Mouse (Mus musculus) activated CD4-positive, CD25-positive, alpha-beta regulatory T cell, adult 4 months (primary cell): Measurements from ENCODE around the gene Syndig1l. TPM values are rescaled to one million over a fixed set of nuclear protein-coding genes. Genes with fewer than 3 reads are reported as not detected.

Experiments used
- ATAC-seq: one replicate; pipeline ENCODE4 v1.8.0; 2017
- polyA plus RNA-seq, 2 experiments: library from polyadenylated mRNA; unstranded; fragments of 100-300 nt; shearing (Covaris generic); gene quantifications; one replicate each; pipeline ENCODE4 v1.2.1; 2017

The Syndig1l gene
- polyA plus RNA-seq, 2 experiments from 2014 or later, result not detected

DNA sequence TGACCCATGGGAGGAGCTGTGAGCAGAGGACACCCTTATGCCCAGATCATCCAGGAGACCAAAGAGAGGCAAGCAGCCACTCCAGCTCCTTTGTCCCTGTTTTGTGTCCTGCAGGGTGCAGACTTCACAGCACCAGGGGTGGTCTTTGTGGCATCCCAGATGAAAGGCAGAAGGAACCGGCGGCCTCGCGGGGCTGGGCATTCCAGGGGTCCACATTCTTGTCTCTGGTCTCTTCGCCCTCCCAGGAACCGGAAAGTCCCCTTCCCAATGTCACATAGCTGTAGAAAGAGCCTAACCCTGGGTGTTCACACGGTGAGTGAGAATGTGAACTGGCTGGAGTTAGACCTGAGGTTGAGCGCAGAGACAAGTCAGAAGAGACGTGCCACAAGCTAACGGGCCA is 27.0 kb downstream of the Syndig1l start:
- ATAC-seq, result no peak

DNA sequence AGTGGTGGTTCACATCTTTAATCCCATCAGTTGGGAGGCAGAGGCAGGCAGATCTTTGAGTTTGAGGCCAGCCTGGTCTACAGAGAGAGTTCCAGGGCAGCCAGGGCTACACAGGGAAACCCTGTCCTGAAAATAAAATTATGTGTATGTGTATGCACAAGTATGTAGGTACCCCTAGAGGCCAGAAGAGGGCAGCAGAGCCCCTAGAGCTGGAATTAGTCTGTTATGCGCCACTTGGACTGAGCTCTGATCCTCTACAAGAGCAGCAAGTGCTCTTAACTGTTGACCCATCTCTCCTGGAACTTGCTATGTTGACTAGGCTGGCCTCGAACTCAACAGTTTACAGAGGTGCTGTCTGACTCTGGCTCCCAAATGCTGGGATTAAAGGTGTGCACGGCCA is 28.1 kb downstream of the Syndig1l start:
- ATAC-seq, result no peak

DNA sequence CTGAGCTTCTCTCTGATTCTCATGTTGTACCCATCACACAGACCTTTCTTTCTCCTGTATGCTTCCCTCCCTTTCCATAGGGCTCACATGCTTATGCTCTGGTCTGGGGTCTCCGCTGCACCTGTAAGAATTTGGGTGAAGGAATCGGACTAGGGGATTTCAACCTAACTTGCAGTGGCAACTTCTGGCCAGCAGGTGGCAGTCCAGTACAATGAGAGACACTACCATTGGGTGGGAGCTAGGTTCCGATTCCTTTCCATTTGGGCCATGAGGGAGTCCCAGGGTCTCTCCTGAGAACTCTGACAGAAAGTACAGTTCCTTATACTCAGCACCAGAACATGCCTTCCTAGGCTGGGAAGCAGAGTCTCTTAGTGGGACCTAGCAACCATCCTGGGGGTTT is 44.7 kb downstream of the Syndig1l start:
- no peak for ATAC-seq

DNA sequence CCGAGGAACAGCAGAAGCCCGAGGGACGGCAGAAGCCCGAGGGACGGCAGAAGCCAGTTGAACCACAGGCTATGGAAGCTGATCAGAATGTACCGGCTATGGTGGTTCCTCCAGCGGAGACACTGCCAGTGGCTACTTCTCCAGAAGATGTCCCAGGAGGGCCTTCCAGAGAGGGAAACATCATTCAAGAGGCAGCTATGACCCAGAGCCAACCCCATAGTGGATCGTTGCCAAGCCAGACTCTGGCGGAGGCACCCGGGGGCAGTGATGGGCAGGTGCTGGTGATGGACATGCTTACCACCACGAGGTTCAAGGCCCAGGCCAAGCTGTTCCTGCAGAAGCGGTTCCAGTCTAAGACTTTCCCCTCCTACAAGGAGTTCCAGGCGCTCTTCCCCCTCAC is 48.4 kb downstream of the Syndig1l start:
- no peak for ATAC-seq

DNA sequence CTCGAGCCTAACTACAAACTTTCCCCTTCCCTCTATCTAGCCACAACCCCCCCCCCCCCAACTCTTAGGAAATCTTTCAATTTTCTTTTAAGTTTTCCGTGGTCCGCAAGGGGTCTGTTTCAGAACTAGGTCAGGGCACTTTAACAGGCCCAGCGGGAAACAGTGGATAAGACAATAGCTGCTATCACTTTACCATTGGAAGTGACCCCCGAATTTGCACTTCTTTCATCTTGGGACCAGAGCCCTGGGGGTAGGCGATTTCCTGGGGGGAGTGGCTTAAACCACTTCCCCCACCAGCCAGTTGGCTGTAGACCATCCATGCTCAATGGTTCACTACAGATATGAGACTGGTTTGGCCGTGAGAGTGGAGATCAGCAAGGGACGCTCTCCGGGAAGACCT is 58.0 kb downstream of the Syndig1l start, which contains the start of gene Vrtn:
Gene Vrtn (plus strand): TSS at position 366 of the 400 bp plus-strand sequence.
- ATAC-seq, result no peak

DNA sequence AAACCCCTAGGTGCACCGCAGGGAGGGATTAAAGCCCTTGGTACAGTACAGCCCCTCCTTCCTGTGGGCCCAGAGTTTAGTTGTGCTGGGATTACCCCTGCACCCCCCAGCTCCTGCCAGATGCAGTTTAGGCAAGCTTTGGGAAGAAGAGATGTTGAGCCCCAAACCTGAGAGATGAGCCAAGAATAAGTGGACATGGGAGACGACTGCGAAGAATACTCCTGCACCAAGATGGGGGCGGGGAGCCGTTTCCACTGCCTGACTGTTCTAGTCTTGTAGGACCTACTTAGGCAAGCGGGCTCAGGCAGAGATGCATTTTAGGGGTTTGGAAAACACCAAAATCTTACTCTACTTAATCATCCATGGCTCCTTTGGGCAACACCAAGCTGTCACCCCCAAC is 58.4 kb downstream of the Syndig1l start:
- ATAC-seq, result no peak

DNA sequence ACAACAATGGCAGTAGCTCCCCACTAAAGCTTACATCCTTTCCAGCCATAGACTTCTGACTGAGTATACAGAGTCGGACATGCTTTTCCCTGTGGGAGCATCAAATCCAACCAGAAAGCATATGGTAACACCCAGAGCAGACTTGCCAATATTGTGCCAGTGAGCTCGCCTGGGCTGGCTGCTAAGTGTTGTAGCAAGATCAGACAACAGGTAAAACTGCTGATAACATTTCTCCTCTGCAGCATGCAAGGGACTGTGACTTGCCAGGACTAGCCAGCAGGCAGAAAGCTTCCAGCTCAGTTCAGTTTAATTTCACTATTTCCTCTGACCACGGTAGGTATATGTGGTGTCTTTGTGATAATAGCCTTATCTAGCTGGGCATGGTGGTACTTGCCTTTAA is 66.8 kb downstream of the Syndig1l start:
- no peak for ATAC-seq

Other genes with a start within 250 kb of the Syndig1l start
- gene Aldh6a1, start 247.8 kb downstream of the Syndig1l start, polyA plus RNA-seq, result 10 to 100 TPM in 1 of 2 experiments, 1 to 10 TPM in 1; 7.3 to 10.9 TPM
- gene Lin52, start 247.4 kb downstream of the Syndig1l start, polyA plus RNA-seq, result 10 to 100 TPM; 20.8 to 23.2 TPM
- gene Vsx2, start 129.1 kb downstream of the Syndig1l start, polyA plus RNA-seq, result not detected
- 10 to 100 TPM in 1 of 2 experiments, 1 to 10 TPM in 1; 7.8 to 10.3 TPM for gene Abcd4, start 81.4 kb downstream of the Syndig1l start, polyA plus RNA-seq
- not detected for gene Vrtn, start 57.8 kb downstream of the Syndig1l start, polyA plus RNA-seq
- 100 to 1,000 TPM; 151 to 166 TPM for gene Npc2, start 74.3 kb upstream of the Syndig1l start, polyA plus RNA-seq
- gene Isca2, start 74.4 kb upstream of the Syndig1l start, polyA plus RNA-seq, result 100 to 1,000 TPM in 1 of 2 experiments, 10 to 100 TPM in 1; 96.4 to 138 TPM
- not detected for gene Ltbp2, start 177.7 kb upstream of the Syndig1l start, polyA plus RNA-seq